Mouse (Mus musculus) layer of hippocampus, adult 2 months (tissue): ENCODE results near the gene Calhm2. TPM values are rescaled to one million over a fixed set of nuclear protein-coding genes. Genes with fewer than 3 reads are reported as not detected.
A peak's percentile ranks its signal among the peaks of the same experiment; 100 is the strongest.

ENCODE experiments used
- DNase-seq, 2 experiments: peaks; one replicate each; pipeline ENCODE4 v3.0.0; 2022; ENCODE audit warnings: low spot score in 2 of 2
- H3K27ac ChIP-seq: fragments of 200-600 bp; 2 replicates; pipeline ENCODE4 v1.8.1; 2022
- H3K4me3 ChIP-seq: fragments of 200-600 bp; 2 replicates; pipeline ENCODE4 v1.8.1; 2022; ENCODE audit warnings: mild to moderate bottlenecking
- CTCF ChIP-seq: fragments of 200-600 bp; conservative IDR thresholded peaks from 2 replicates; pipeline ENCODE4 v1.8.1; 2022; ENCODE audit warnings: antibody characterized with exemption, mild to moderate bottlenecking, moderate library complexity
- long read RNA-seq, 2 experiments: library from polyadenylated mRNA; stranded (forward); transcript quantifications; one replicate each; pipeline ENCODE4 v2.0.0; 2021; ENCODE audit warnings: borderline mapping rate in 2 of 2
- total RNA-seq, 2 experiments: library from RNA; stranded (reverse); gene quantifications; 2 replicates each; pipeline ENCODE4 v1.2.3; 2021

Calhm2 gene
- total RNA-seq = 1 to 10 TPM; 4.1 to 5.5 TPM
- long read RNA-seq, experiment 1, partial matches to known transcripts = 0 of 4 reads
- long read RNA-seq, experiment 1, other reads (novel, unspliced or antisense) = 3 of 4 reads
- long read RNA-seq, experiment 2 = 0 reads

- peak in 1 of 2 experiments; percentile 38 for DNase-seq
- Histone ChIP-seq H3K27ac (peak within 1 kb of the TSS; percentile 92), H3K4me3 (peak within 1 kb of the TSS; percentile 62)
- TF ChIP-seq CTCF = no peak
These were observed at the start of gene Calhm2 for GRCm38 (mm10) chr19:47137771-47138421. Calhm2 (minus strand) TSS chr19:47138294.

- peak in 1 of 2 experiments; percentile 51 for DNase-seq
- Histone ChIP-seq H3K27ac (peak overlapping the region; percentile 76), H3K4me3 (no peak overlapping the region)
- no peak for TF ChIP-seq CTCF
These were observed 48.6 kb upstream of the Calhm2 start for GRCm38 (mm10) chr19:47186514-47187275.

DNA sequence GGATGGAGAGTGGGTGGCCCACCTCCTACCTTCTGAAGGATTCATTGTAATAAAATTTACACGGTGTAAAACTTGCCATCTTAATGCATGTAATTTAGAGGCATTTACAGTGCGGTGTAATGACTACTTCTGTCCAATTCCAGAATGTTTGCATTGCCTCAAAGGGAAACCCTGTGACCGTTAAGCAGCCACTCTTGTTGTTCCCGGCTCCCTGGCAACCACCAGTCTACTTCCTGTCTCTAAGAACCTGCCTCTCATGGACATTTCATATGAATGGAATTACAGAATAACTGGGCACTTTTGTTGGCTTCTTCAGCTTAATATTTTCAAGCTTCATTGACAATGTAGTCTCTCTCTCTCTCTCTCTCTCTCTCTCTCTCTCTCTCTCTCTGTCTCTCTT is 46.6 kb upstream of the Calhm2 start:
- TF ChIP-seq CTCF = no peak
- no peak overlapping the region for H3K4me3 ChIP-seq
- DNase-seq = no peak
- H3K27ac ChIP-seq = no peak overlapping the region

- Histone ChIP-seq H3K4me3 (no peak overlapping the region), H3K27ac (0 out of 2 replicates have a peak overlapping the region, but pooled peaks have one; percentile 7)
- no peak for DNase-seq
- no peak for TF ChIP-seq CTCF
These were observed 46.1 kb upstream of the Calhm2 start for GRCm38 (mm10) chr19:47184221-47184620.

GRCm38 (mm10) chr19:47180011-47180410 is 41.9 kb upstream of the Calhm2 start:
- peak; percentile 16; the same call in 1 of the 2 replicates for TF ChIP-seq CTCF
- peak overlapping the region; percentile 84 for H3K4me3 ChIP-seq
- H3K27ac ChIP-seq = peak overlapping the region; percentile 89; the same call in 1 of the 2 replicates
- no peak for DNase-seq

- Histone ChIP-seq H3K27ac (peak overlapping the region; percentile 89), H3K4me3 (peak overlapping the region; percentile 84)
- peak in 1 of 2 experiments; percentile 53 for DNase-seq
- no peak for TF ChIP-seq CTCF
These were observed 41.2 kb upstream of the Calhm2 start for GRCm38 (mm10) chr19:47179272-47179809.

DNA sequence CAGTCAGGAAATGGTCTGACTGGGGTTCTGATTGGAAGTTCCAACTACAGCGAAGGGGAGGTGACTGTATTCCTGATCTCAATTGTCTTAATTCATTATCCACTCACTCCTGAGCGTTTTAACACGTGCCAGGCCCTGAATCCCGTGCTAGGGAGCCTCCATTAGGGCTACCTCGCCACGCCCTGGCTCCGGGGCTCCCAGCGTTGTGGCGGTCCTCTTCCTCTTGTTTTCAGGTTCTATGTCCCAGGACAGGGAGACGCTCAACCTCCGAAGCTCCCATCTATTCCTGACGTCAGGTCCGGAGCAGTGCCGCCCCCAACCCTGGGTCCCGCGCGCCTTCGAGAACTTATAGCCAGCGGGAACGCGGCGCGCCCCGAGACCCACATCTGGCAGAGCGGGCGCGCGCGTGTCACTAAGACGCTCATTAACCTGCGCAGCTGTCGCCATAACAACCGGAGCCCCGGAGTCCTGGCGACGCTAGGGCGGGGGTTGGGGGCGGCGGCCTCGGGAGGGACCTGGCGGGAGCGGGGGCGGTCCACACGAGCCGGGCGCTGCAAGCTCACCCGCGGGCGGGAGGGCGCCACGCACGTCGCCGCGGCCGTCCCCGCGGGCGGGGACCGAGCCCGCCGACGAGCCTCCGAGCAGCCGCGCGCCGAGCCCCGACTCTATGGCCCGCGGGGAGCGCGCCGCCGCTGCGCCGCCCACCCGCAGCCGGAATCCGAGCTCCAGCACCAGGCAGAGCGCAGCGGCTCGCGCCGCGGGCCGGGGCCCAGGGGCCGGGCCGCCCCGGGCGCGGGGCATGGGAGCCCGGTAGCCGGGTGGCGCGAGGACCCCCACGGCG is 40.6 kb upstream of the Calhm2 start, which contains the start of gene Neurl1a:
Neurl1a (plus strand) TSS at position 390 of the 841 bp plus-strand sequence.
- no peak for TF ChIP-seq CTCF
- peak in 1 of 2 experiments; percentile 61 for DNase-seq
- Histone ChIP-seq H3K4me3 (peak within 1 kb of the TSS; percentile 84), H3K27ac (peak within 1 kb of the TSS; percentile 89)

DNA sequence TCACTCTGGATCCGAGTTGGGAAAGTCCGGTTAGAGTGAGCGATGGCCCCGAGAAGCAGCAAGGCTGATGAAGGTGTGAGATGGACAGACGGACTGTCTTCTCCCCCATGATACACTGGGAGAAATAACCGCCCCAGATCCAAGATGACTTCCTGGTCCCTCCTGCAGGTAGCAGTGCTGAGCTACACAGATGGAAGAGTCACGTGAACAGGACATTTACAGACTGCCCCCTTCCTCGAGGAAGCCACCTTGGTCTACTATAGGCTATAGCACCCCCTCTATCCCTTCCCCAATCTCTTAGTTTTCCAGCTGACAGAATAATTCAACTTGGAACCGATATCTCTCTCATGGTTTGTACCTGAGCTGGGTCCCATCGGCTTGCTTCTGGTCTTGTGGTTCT is 39.9 kb upstream of the Calhm2 start:
- no peak for DNase-seq
- Histone ChIP-seq H3K4me3 (peak overlapping the region; percentile 84; the same call in 1 of the 2 replicates), H3K27ac (peak overlapping the region; percentile 89)
- peak; percentile 72 for TF ChIP-seq CTCF

GRCm38 (mm10) chr19:47176916-47177505 is 38.9 kb upstream of the Calhm2 start:
- Histone ChIP-seq H3K4me3 (no peak overlapping the region), H3K27ac (no peak overlapping the region)
- DNase-seq = no peak
- no peak for TF ChIP-seq CTCF

- no peak for DNase-seq
- TF ChIP-seq CTCF = peak; percentile 63
These were observed 37.4 kb upstream of the Calhm2 start for GRCm38 (mm10) chr19:47175472-47175871.

GRCm38 (mm10) chr19:47174515-47174914 is 36.4 kb upstream of the Calhm2 start:
- peak; percentile 80 for TF ChIP-seq CTCF
- no peak overlapping the region for H3K27ac ChIP-seq
- H3K4me3 ChIP-seq = no peak overlapping the region
- DNase-seq = no peak

More at GRCm38 (mm10) chr19:47175472-47175871, 37.4 kb upstream of the Calhm2 start:
- no peak overlapping the region for H3K4me3 ChIP-seq
- no peak overlapping the region for H3K27ac ChIP-seq
